Mouse (Mus musculus) cerebellum, postnatal 25 days (tissue): ENCODE measurements around the gene 6030458C11Rik.

ENCODE experiments used
- DNase-seq, 2 experiments: peaks; one replicate each; pipeline ENCODE4 v3.0.0; 2021; ENCODE audit warnings: mixed read lengths in 2 of 2

Gene 6030458C11Rik

DNA sequence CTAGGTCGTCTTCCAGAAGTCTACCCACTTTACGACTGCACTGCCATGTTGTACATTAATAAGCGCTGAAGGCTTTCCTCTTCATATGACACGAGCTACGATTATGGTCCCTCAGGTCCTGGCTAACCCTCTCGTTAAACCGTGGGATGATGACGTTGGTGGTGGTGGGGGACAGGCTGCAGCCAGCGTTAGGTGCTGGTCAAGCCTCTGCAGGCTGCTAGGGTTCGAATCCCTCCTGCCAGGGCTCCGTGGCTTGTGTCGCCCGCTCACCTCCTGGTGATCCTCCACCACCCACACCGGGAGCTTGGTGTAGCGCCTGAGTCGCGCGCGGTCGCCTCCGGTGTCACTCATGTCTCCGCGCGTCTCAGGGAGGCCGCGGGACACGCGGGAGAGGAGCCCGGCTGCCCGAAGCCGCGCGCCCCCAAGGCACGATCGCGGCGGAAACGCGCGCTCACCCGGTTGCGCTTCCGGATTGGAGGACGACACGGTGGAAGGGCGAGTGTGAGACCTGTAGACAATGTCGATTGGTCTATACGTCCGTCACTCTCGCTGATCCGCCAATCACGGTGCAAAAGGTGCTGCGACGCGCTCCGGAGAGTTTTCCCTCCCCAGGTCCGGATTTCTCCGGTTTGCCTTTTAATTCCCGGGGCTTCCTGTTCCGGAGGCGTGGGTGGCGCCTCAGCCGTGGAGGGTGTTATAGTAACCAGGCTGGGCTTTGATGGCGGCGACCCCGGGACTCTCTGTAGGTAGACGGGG lies at the start of gene 6030458C11Rik, which contains the start of gene Drosha:
Gene 6030458C11Rik, minus strand, starts transcription at position 453 of the 756 bp plus-strand sequence.
Gene Drosha, plus strand, starts transcription at position 619 of the 756 bp plus-strand sequence.
- DNase-seq: peak; percentile 99

DNA sequence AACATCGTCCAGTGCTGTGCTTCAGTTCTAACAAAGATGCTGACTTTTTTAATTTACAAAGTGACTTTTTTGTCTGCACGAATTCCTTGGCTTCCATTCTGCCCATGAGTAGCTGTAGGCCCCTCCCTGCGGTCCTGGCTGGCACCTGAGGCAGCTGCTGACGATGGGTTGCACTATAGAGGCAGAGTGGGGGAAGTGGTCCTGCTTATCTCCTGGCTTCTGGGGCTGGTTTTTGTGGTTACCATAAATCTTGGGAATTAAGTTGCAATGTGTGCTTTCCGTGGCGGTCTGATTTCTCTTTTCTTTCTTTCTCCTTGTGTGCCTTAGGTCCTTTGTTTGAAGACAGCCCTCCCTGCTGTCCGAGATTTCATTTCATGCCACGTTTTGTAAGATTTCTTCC lies 42.8 kb upstream of the 6030458C11Rik start:
- DNase-seq: no peak

DNA sequence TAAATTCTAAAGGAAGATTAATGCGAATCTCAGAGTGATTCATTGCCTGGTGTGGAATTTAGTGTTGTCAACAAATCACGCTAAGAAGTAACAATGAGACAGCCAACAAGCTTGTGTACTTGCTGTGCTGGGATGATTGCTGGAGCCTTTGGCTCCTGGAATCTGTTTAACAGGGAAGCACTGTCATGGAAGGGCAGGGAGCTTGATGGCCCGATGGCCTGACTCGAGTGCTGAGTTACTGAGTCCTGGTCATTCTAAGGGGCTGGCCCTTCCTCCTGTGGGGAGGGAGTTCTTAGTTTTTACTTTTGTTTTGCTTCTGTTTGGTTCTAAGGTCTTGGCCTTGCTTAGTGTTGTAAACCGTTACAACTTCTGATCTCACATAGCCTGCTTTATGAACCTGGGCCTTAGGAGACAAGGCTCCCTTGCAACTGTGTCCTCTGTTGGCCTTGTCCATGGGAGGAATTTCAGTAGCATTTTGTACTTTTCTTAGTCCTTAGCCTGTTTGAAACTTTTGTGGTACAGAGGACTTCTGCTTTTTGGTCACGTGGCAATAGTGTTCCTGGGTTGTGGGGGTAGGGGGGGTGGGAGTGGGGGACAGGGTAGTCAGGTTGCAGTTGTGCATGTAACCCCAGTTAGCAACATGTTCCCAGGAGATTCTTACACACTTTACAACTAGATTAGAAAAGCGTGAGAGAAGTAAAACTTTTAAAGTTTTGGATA lies 41.3 kb upstream of the 6030458C11Rik start:
- no peak for DNase-seq

DNA sequence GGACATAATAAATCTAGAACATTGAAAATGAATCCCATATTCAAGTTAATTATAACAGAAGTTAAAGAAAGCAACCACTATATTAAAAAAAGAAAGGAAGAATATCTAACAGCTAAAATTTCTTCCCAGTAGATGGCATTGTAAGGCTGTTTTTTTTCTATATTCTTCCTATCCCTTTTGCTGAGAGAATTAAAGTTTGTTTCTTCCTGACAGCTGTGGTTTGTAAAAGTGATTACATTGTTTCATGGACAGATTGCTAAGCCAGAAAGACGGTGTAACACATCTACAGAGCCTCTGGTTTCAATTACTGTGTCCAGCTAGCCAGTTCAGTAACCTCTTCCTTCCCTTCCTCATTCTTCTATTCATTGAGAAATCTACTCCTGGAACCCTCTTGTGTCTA lies 39.2 kb upstream of the 6030458C11Rik start:
- DNase-seq: no peak

GRCm38 (mm10) chr15:12862061-12862460 lies 37.6 kb upstream of the 6030458C11Rik start:
- no peak for DNase-seq

GRCm38 (mm10) chr15:12858645-12859044 lies 34.2 kb upstream of the 6030458C11Rik start:
- DNase-seq: no peak

GRCm38 (mm10) chr15:12857840-12858516 lies 33.5 kb upstream of the 6030458C11Rik start:
- no peak for DNase-seq

DNA sequence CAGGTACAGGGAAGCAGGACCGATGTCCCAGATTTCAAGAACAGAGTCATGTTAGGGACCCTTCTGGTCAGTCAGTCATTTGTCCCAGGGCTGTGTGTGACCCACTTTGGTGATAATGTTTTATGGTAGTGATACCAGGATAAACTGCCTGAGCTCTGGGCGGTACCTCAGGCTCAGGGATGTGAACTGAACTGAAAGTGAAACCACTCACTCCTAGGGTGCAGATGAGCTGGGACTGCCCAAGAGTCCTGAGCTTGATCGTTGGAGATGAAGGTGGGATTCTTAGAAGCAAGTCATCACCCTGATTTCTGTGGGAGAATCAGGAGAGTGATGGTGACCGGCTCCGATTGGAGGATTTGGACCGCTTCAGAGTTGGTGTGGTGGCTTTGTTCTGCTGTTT lies 32.3 kb upstream of the 6030458C11Rik start:
- no peak for DNase-seq

GRCm38 (mm10) chr15:12853471-12853870 lies 29.0 kb upstream of the 6030458C11Rik start:
- DNase-seq: peak in 1 of 2 experiments; percentile 33

GRCm38 (mm10) chr15:12849373-12849772 lies 24.9 kb upstream of the 6030458C11Rik start:
- DNase-seq: no peak

DNA sequence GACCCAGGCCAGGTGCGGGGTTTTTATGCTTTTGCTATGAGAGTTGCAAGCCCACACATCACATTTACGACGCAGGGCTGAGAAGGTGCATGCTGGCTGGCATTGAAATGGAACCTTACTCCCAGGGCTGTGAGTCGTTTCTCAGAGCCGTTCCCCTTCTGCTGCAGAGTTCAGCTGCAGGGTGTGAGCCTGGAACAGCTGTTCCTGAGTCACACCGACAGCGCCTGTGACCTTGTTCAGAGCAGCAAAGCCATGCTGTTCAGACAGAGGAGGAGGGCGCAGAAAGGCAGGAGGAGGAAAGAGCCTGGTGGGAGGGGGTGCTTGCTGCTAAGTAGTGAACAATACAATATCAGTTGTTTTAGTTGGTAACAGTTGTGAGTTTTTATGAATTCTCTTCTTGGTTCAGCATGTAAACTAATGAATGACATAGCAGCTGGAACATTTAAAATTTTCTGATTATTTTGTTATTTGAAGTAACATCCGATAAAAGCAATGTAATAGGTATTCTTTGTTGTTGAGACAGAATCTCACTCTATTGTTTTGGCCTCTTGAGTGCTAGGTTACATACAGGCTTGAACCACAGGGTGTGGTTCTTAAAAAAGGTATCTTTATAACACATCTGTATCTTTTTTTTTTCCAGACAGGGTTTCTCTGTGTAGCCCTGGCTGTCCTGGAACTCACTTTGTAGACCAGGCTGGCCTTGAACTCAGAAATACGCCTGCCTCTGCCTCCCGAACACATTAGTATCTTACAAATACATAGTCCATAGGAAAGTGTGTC lies 23.9 kb upstream of the 6030458C11Rik start:
- DNase-seq: no peak

- no peak for DNase-seq
Observed at GRCm38 (mm10) chr15:12842833-12843232, 18.4 kb upstream of the 6030458C11Rik start.

DNA sequence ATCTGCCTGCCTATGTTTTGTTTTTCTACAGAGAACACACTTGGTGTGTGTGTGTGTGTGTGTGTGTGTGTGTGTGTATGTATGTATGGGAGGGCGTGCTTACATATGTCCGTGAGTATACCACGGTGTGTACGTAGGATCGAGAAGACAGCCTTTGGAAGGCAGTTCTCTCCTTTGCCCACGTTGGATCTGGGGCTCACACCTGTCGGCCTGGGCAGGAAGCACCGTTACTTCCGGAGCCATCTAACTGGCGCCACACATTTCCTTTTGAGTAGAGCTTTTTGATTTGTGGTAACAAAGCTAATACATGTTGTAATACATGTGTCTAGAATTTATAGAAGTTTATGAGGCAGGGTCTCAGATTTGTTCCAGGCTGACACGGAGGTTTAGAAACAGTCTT lies 16.3 kb upstream of the 6030458C11Rik start:
- DNase-seq: no peak

- no peak for DNase-seq
Observed at GRCm38 (mm10) chr15:12834231-12834630, 9.8 kb upstream of the 6030458C11Rik start.

- DNase-seq: no peak
Observed at GRCm38 (mm10) chr15:12833385-12833784, 8.9 kb upstream of the 6030458C11Rik start.

GRCm38 (mm10) chr15:12832599-12832998 lies 8.2 kb upstream of the 6030458C11Rik start:
- DNase-seq: no peak

- no peak for DNase-seq
Observed at GRCm38 (mm10) chr15:12829878-12830277, 5.4 kb upstream of the 6030458C11Rik start.

DNA sequence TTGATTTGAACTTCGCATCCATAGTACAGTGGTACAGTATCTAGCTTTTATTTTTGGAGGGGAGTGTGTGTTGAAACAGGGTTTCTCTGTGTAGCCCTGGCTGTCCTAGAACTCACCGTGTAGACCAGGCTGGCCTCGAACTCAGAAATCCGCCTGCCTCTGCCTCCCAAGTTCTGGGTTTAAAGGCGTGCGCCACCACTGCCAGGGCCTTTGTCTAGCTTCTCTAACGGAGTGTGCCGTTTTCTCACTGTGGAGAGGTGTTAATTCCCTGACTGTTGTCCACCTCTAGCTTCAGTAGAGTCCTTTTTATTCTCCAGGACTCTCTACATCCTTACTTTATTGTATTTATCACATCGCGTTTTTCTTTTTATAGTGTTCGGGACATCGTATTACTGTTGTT lies 959 bp upstream of the 6030458C11Rik start:
- no peak for DNase-seq

- no peak for DNase-seq
Observed at GRCm38 (mm10) chr15:12824965-12825364, 516 bp upstream of the 6030458C11Rik start.

DNA sequence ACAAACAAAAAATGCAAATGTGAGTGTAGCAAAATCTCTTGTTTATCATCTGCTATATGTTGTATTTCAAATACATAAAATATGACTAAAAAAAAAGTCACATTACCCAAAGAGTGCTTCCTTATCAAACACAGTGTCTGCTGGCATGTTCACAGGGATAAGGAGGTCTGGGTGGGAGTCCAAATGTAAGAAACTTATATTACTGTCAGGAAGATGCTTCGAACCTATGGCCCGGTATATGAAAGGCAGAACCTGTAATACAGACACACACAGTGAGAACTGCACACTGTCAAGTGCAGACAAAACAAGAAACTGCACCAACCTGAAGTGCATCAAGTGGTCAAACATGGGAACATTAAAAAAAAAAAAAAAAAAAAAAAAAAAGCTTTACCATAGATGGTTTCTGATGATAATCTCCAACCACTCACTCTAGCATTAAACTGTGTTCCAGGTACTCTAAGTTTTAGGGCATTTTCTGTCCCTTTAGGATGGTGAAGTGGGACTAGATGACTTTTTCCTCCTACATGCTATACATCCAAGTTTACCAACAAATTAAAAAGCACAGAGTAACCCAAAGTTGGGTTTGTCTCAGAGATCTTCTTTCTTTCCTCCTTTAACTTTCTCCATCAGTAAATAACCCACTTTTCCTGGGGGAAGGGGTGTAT lies 862 bp downstream of the 6030458C11Rik start:
- DNase-seq: no peak

GRCm38 (mm10) chr15:12822416-12823395 lies 1.7 kb downstream of the 6030458C11Rik start:
- no peak for DNase-seq
